Mouse (Mus musculus) brain, embryonic 14.5 days (tissue): ENCODE measurements around the gene Rnf26.

Source experiments
- CTCF ChIP-seq: fragments of 200-500 bp; IDR thresholded peaks from 2 replicates; pipeline ENCODE4 v1.5.1; 2012; ENCODE audit warnings: inconsistent platforms, mild to moderate bottlenecking, moderate library complexity, borderline replicate concordance; ENCODE audit not compliant: insufficient read depth, insufficient read length; ENCODE audit errors: extremely low read depth
- POLR2A ChIP-seq: fragments of 200-500 bp; IDR thresholded peaks from 2 replicates; pipeline ENCODE4 v1.6.1; 2012; ENCODE audit warnings: mild to moderate bottlenecking, inconsistent platforms, borderline replicate concordance; ENCODE audit not compliant: poor library complexity, insufficient read depth, insufficient read length, severe bottlenecking; ENCODE audit errors: extremely low read depth

DNA sequence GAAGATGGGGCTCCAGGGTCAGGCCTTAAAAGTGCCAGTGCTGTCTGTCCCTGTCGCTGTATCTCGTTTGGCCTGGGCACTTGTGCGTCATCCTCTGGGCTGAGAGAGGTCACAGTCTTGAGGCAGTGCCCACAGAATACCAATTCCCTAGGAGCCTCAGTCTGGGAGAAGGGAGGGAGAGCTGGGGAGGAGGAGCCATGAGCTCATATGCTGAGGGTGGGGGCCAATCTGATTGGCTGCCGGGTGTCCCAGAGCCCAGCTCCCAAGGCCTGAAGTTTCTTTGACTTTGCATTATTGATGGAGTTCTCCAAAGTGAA, 40.8 kb downstream of the Rnf26 start:
- TF ChIP-seq POLR2A (no peak), CTCF (no peak)
